Mouse (Mus musculus) central nervous system, embryonic 11.5 days (tissue): Measurements from ENCODE around the gene Tusc2. TPM values are rescaled to one million over a fixed set of nuclear protein-coding genes. Genes with fewer than 3 reads are reported as not detected.

Source experiments
- polyA plus RNA-seq: library from polyadenylated mRNA; depleted of rRNA; stranded (reverse); fragments of >200 nt; gene quantifications from 2 replicates; pipeline ENCODE4 v1.2.3, GENCODE M21; 2012; rRNA removed

The Tusc2 gene
- 48.6 and 54.3 TPM in 2 replicates for polyA plus RNA-seq

GRCm38 (mm10) chr9:107563029-107563581, at the start of gene Tusc2:
Gene Tusc2, plus strand, starts transcription at chr9:107563255.

GRCm38 (mm10) chr9:107533791-107534407, 29.2 kb upstream of the Tusc2 start, which contains the start of gene Tmem115:
Gene Tmem115, plus strand, starts transcription at chr9:107533945.

GRCm38 (mm10) chr9:107541474-107542351, 21.3 kb upstream of the Tusc2 start, which contains the start of the genes Cyb561d2 and Nprl2:
Gene Cyb561d2, minus strand, starts transcription at chr9:107542193.
Gene Nprl2, plus strand, starts transcription at chr9:107542226.

GRCm38 (mm10) chr9:107547026-107547425, 16.0 kb upstream of the Tusc2 start, which contains the start of gene Zmynd10:
Gene Zmynd10, plus strand, starts transcription at chr9:107547298.

GRCm38 (mm10) chr9:107551117-107551889, 11.8 kb upstream of the Tusc2 start, which contains the start of gene Rassf1:
Gene Rassf1, plus strand, starts transcription at chr9:107551555.

GRCm38 (mm10) chr9:107567702-107568319, 4.8 kb downstream of the Tusc2 start, which contains the start of gene Hyal2:
Gene Hyal2, plus strand, starts transcription at chr9:107567945.

GRCm38 (mm10) chr9:107576357-107577107, 13.5 kb downstream of the Tusc2 start, which contains the start of gene Hyal1:
Gene Hyal1, plus strand, starts transcription at chr9:107576927.

GRCm38 (mm10) chr9:107578587-107578986, 15.5 kb downstream of the Tusc2 start, which contains the start of gene Naa80:
Gene Naa80, plus strand, starts transcription at chr9:107578887.

GRCm38 (mm10) chr9:107580501-107581317, 17.7 kb downstream of the Tusc2 start, which contains the start of gene Hyal3:
Gene Hyal3, plus strand, starts transcription at chr9:107580818.

GRCm38 (mm10) chr9:107586974-107587832, 24.1 kb downstream of the Tusc2 start, which contains the start of gene Ifrd2:
Gene Ifrd2, plus strand, starts transcription at chr9:107587642.

GRCm38 (mm10) chr9:107608741-107609432, 45.8 kb downstream of the Tusc2 start, which contains the start of gene Sema3b:
Gene Sema3b, minus strand, starts transcription at chr9:107609229.

Other genes with a start within 250 kb of the Tusc2 start
- gene Hemk1, start 224.9 kb upstream of the Tusc2 start, polyA plus RNA-seq, result 20.2 and 25.9 TPM in 2 replicates
- gene 6430571L13Rik, start 222.7 kb upstream of the Tusc2 start, polyA plus RNA-seq, result 1.6 and 2.2 TPM in 2 replicates
- 27.9 and 45.8 TPM in 2 replicates for gene Cacna2d2, start 163.6 kb upstream of the Tusc2 start, polyA plus RNA-seq
- 21.1 and 23.1 TPM in 2 replicates for gene Tmem115, start 29.3 kb upstream of the Tusc2 start, polyA plus RNA-seq
- gene Cyb561d2, start 21.1 kb upstream of the Tusc2 start, polyA plus RNA-seq, result 13.6 and 13.9 TPM in 2 replicates
- 31.2 and 44.2 TPM in 2 replicates for gene Nprl2, start 21.0 kb upstream of the Tusc2 start, polyA plus RNA-seq
- gene Zmynd10, start 16.0 kb upstream of the Tusc2 start, polyA plus RNA-seq, result 2.2 and 3.4 TPM in 2 replicates
- gene Rassf1, start 11.7 kb upstream of the Tusc2 start, polyA plus RNA-seq, result 47.5 and 79.5 TPM in 2 replicates
- gene Hyal2, start 4.7 kb downstream of the Tusc2 start, polyA plus RNA-seq, result 53.1 and 77.8 TPM in 2 replicates
- gene Hyal1, start 13.7 kb downstream of the Tusc2 start, polyA plus RNA-seq, result 5.0 and 8.1 TPM in 2 replicates
- 17.3 and 24.5 TPM in 2 replicates for gene Naa80, start 15.6 kb downstream of the Tusc2 start, polyA plus RNA-seq
- 0.61 and 0.80 TPM in 2 replicates for gene Hyal3, start 17.6 kb downstream of the Tusc2 start, polyA plus RNA-seq
- 37.6 and 48.8 TPM in 2 replicates for gene Ifrd2, start 24.4 kb downstream of the Tusc2 start, polyA plus RNA-seq
- 3.2 and 5.4 TPM in 2 replicates for gene Sema3b, start 46.0 kb downstream of the Tusc2 start, polyA plus RNA-seq
- gene Gnai2, start 72.1 kb downstream of the Tusc2 start, polyA plus RNA-seq, result 576 and 905 TPM in 2 replicates
- gene Slc38a3, start 106.3 kb downstream of the Tusc2 start, polyA plus RNA-seq, result 11.8 and 17.3 TPM in 2 replicates
- gene Gnat1, start 116.5 kb downstream of the Tusc2 start, polyA plus RNA-seq, result 0.21 and 0.30 TPM in 2 replicates
- gene Sema3f, start 147.2 kb downstream of the Tusc2 start, polyA plus RNA-seq, result 65.6 and 115 TPM in 2 replicates
- gene Rbm5, start 207.7 kb downstream of the Tusc2 start, polyA plus RNA-seq, result 180 and 206 TPM in 2 replicates